Mouse (Mus musculus) intestine, embryonic 15.5 days (tissue): Measurements from ENCODE around the gene Mbd3. TPM values are rescaled to one million over a fixed set of nuclear protein-coding genes. Genes with fewer than 3 reads are reported as not detected.

Experiments used
- ATAC-seq: fragments of 200-750 bp; cut with Nextera tagmentation; 2 replicates; pipeline ENCODE4 v1.8.0; 2017; ENCODE audit warnings: moderate TSS enrichment, moderate library complexity
- H3K27ac ChIP-seq: fragments of 300-500 bp; sonication (generic); 2 replicates; pipeline ENCODE4 v1.5.1; 2015; ENCODE audit warnings: mild to moderate bottlenecking, inconsistent platforms
- H3K27me3 ChIP-seq: fragments of 300-500 bp; sonication (generic); replicated peaks from 2 replicates; pipeline ENCODE4 v1.6.1; 2015; ENCODE audit warnings: inconsistent platforms
- H3K36me3 ChIP-seq: fragments of 300-500 bp; sonication (generic); 2 replicates; pipeline ENCODE4 v1.6.1; 2015; ENCODE audit warnings: inconsistent platforms
- H3K4me1 ChIP-seq: fragments of 300-500 bp; sonication (generic); replicated peaks from 2 replicates; pipeline ENCODE4 v1.6.1; 2015; ENCODE audit warnings: inconsistent platforms
- H3K4me2 ChIP-seq: fragments of 300-500 bp; sonication (generic); replicated peaks from 2 replicates; pipeline ENCODE4 v1.6.1; 2015; ENCODE audit warnings: mild to moderate bottlenecking, inconsistent platforms
- H3K4me3 ChIP-seq: fragments of 300-500 bp; sonication (generic); replicated peaks from 2 replicates; pipeline ENCODE4 v1.5.1; 2015; ENCODE audit warnings: inconsistent platforms
- H3K9ac ChIP-seq: fragments of 300-500 bp; sonication (generic); 2 replicates; pipeline ENCODE4 v1.6.1; 2015; ENCODE audit warnings: inconsistent platforms
- H3K9me3 ChIP-seq: fragments of 300-500 bp; sonication (generic); 2 replicates; pipeline ENCODE4 v1.6.1; 2016; ENCODE audit warnings: inconsistent platforms
- WGBS: fragments of 180-500 bp; shearing (Covaris S2); methylation state at CpG from one replicate; pipeline ENCODE4 v1.1.7; 2015; 5-methylcytosine and 5-hydroxymethylcytosine counted together
- polyA plus RNA-seq: library from polyadenylated mRNA; unstranded; fragments of >200 nt; fragmentation: Nextera tagmentation; extraction: Ambion mirVana; gene quantifications from 2 replicates; pipeline ENCODE4 v1.2.1, GENCODE M21; 2015

Mbd3 gene
- polyA plus RNA-seq, 1 experiment from 2014 or later, result 180 TPM

GRCm38 (mm10) chr10:80342749-80343424 lies 56.5 kb downstream of the Mbd3 start:
- Histone ChIP-seq H3K9ac (peak overlapping the region; percentile 28; the same call in 1 of the 2 replicates), H3K36me3 (no peaks in the 10 kb centered on the region), H3K4me2 (peak overlapping the region; percentile 67), H3K27me3 (peaks cover 57% of the 10 kb centered on the region), H3K27ac (no peak overlapping the region), H3K4me3 (peak overlapping the region; percentile 32), H3K4me1 (peaks cover 52% of the 10 kb centered on the region), H3K9me3 (no peaks in the 10 kb centered on the region)
- 1% methylated on average over 30 of the region's 33 CpGs for WGBS
- peak; percentile 60 for ATAC-seq

Other genes with a start within 250 kb of the Mbd3 start
- gene Cirbp, start 233.6 kb downstream of the Mbd3 start, polyA plus RNA-seq, result 69.4 and 83.9 TPM in 2 replicates
- 22.9 and 25.1 TPM in 2 replicates for gene 1600002K03Rik, start 226.6 kb downstream of the Mbd3 start, polyA plus RNA-seq
- 13.6 and 15.0 TPM in 2 replicates for gene Efna2, start 220.1 kb downstream of the Mbd3 start, polyA plus RNA-seq
- gene Mum1, start 173.1 kb downstream of the Mbd3 start, polyA plus RNA-seq, result 53.0 and 55.2 TPM in 2 replicates
- gene Ndufs7, start 150.4 kb downstream of the Mbd3 start, polyA plus RNA-seq, result 467 and 534 TPM in 2 replicates
- gene Gamt, start 138.5 kb downstream of the Mbd3 start, polyA plus RNA-seq, result 71.0 and 112 TPM in 2 replicates
- 53.1 and 57.0 TPM in 2 replicates for gene Dazap1, start 138.1 kb downstream of the Mbd3 start, polyA plus RNA-seq
- 974 and 1,020 TPM in 2 replicates for gene Rps15, start 107.1 kb downstream of the Mbd3 start, polyA plus RNA-seq
- gene Apc2, start 103.6 kb downstream of the Mbd3 start, polyA plus RNA-seq, result 4.9 and 6.5 TPM in 2 replicates
- gene 2310011J03Rik, start 79.0 kb downstream of the Mbd3 start, polyA plus RNA-seq, result 51.4 and 51.5 TPM in 2 replicates
- gene Pcsk4, start 70.1 kb downstream of the Mbd3 start, polyA plus RNA-seq, result 8.1 and 8.8 TPM in 2 replicates
- gene Reep6, start 69.6 kb downstream of the Mbd3 start, polyA plus RNA-seq, result 132 and 159 TPM in 2 replicates
- gene Adamtsl5, start 51.1 kb downstream of the Mbd3 start, polyA plus RNA-seq, result 19.3 and 20.4 TPM in 2 replicates
- 0.32 and 0.63 TPM in 2 replicates for gene Plk5, start 43.1 kb downstream of the Mbd3 start, polyA plus RNA-seq
- 5.5 and 6.9 TPM in 2 replicates for gene Mex3d, start 11.9 kb downstream of the Mbd3 start, polyA plus RNA-seq
- gene Uqcr11, start 7.3 kb upstream of the Mbd3 start, polyA plus RNA-seq, result 890 and 1,161 TPM in 2 replicates
- gene Tcf3, start 34.1 kb upstream of the Mbd3 start, polyA plus RNA-seq, result 91.7 and 94.2 TPM in 2 replicates
- gene Onecut3, start 95.3 kb upstream of the Mbd3 start, polyA plus RNA-seq, result 0.06 and 0.10 TPM in 2 replicates
- gene Atp8b3, start 139.6 kb upstream of the Mbd3 start, polyA plus RNA-seq, result 0.09 and 0.19 TPM in 2 replicates
- gene Rexo1, start 162.0 kb upstream of the Mbd3 start, polyA plus RNA-seq, result 23.6 and 25.0 TPM in 2 replicates
- gene Klf16, start 177.8 kb upstream of the Mbd3 start, polyA plus RNA-seq, result 8.3 TPM in 2 replicates
- 95.7 and 101 TPM in 2 replicates for gene Abhd17a, start 190.8 kb upstream of the Mbd3 start, polyA plus RNA-seq
- gene Scamp4, start 203.3 kb upstream of the Mbd3 start, polyA plus RNA-seq, result 105 and 114 TPM in 2 replicates
- 6.4 and 6.6 TPM in 2 replicates for gene Adat3, start 203.3 kb upstream of the Mbd3 start, polyA plus RNA-seq
- 3.9 and 4.1 TPM in 2 replicates for gene Gm49322, start 206.5 kb upstream of the Mbd3 start, polyA plus RNA-seq
- 134 and 152 TPM in 2 replicates for gene Csnk1g2, start 223.3 kb upstream of the Mbd3 start, polyA plus RNA-seq